Mouse (Mus musculus) brain, embryonic 14.5 days (tissue): ENCODE data around the gene B3gnt2.

ENCODE experiments used
- CTCF ChIP-seq: fragments of 200-500 bp; IDR thresholded peaks from 2 replicates; pipeline ENCODE4 v1.5.1; 2012; ENCODE audit warnings: inconsistent platforms, mild to moderate bottlenecking, moderate library complexity, borderline replicate concordance; ENCODE audit not compliant: insufficient read depth, insufficient read length; ENCODE audit errors: extremely low read depth
- POLR2A ChIP-seq: fragments of 200-500 bp; IDR thresholded peaks from 2 replicates; pipeline ENCODE4 v1.6.1; 2012; ENCODE audit warnings: mild to moderate bottlenecking, inconsistent platforms, borderline replicate concordance; ENCODE audit not compliant: poor library complexity, insufficient read depth, insufficient read length, severe bottlenecking; ENCODE audit errors: extremely low read depth

DNA sequence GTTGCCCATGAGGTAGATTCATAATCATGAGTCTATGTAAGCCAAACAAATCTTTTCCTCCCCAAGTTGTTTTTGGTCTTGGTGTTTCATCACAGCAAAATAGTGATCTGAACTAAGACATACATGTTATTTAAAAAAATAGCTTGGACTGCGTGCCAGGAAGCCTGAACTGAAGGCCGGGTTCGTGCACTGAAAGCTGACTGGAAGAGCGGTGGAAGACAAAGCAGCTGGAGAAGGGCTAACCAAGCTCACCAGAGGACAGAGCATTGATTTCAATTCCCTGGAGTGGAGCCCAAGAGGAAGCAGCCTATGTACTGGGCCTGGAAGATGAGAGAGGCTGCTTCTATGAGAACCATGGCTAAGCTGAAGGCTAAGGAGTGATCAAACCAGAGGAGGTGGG lies 26.2 kb upstream of the B3gnt2 start:
- TF ChIP-seq CTCF (no peak), POLR2A (no peak)
